Mouse (Mus musculus) forebrain, embryonic 10.5 days (tissue): ENCODE results near the gene Clca3a1. TPM values are rescaled to one million over a fixed set of nuclear protein-coding genes. Genes with fewer than 3 reads are reported as not detected.
"Not testable (repeated sequence)": the region's sequence is repeated elsewhere in the genome, so short reads cannot be mapped to it uniquely, and the experiment has no call there.

Source experiments
- DNase-seq: peaks from one replicate; pipeline ENCODE4 v3.0.0-alpha.2; 2017; ENCODE audit warnings: low spot score; ENCODE audit errors: extremely low spot score
- H3K27ac ChIP-seq: fragments of 300-500 bp; sonication (generic); 2 replicates; pipeline ENCODE4 v1.5.1; 2016; ENCODE audit warnings: mild to moderate bottlenecking
- H3K27me3 ChIP-seq: fragments of 300-500 bp; sonication (generic); 2 replicates; pipeline ENCODE4 v1.6.1; 2016; ENCODE audit warnings: mild to moderate bottlenecking; ENCODE audit not compliant: poor library complexity, severe bottlenecking
- H3K36me3 ChIP-seq: fragments of 300-500 bp; sonication (generic); replicated peaks from 2 replicates; pipeline ENCODE4 v1.6.1; 2016; ENCODE audit warnings: mild to moderate bottlenecking, moderate library complexity
- H3K4me1 ChIP-seq: fragments of 300-500 bp; sonication (generic); 2 replicates; pipeline ENCODE4 v1.6.1; 2016
- H3K4me3 ChIP-seq: fragments of 300-500 bp; sonication (generic); 2 replicates; pipeline ENCODE4 v1.5.1; 2016; ENCODE audit warnings: mild to moderate bottlenecking, moderate library complexity
- H3K9me3 ChIP-seq: fragments of 300-500 bp; sonication (generic); 2 replicates; pipeline ENCODE4 v1.6.1; 2016; ENCODE audit warnings: mild to moderate bottlenecking, moderate library complexity
- WGBS: fragments of 180-500 bp; shearing (Covaris S2); methylation state at CpG from one replicate; pipeline ENCODE4 v1.1.7; 2016; 5-methylcytosine and 5-hydroxymethylcytosine counted together
- polyA plus RNA-seq: library from polyadenylated mRNA; unstranded; fragments of >200 nt; fragmentation: Nextera tagmentation; extraction: Ambion mirVana; gene quantifications from 2 replicates; pipeline ENCODE4 v1.2.1, GENCODE M21; 2016

The Clca3a1 gene
- polyA plus RNA-seq: not detected in 2 replicates

GRCm38 (mm10) chr3:144760592-144761309 lies at the start of gene Clca3a1:
Clca3a1 (minus strand) TSS chr3:144760977.
- no peaks in the 10 kb centered on the region for H3K9me3 ChIP-seq
- no peaks in the 10 kb centered on the region for H3K36me3 ChIP-seq
- no peak within 1 kb of the TSS for H3K4me3 ChIP-seq
- no peaks in the 10 kb centered on the region for H3K27me3 ChIP-seq
- H3K27ac ChIP-seq: no peak within 1 kb of the TSS
- no peak for DNase-seq
- no peaks in the 10 kb centered on the region for H3K4me1 ChIP-seq
- 90% methylated on average over 10 of the region's 11 CpGs for WGBS

- H3K36me3 ChIP-seq, H3K27ac ChIP-seq, H3K27me3 ChIP-seq, H3K9me3 ChIP-seq, DNase-seq, H3K4me3 ChIP-seq, H3K4me1 ChIP-seq: not testable (repeated sequence)
- 89% methylated on average over 16 of the region's 17 CpGs for WGBS
These were observed 47.6 kb upstream of the Clca3a1 start for GRCm38 (mm10) chr3:144808153-144808925.

GRCm38 (mm10) chr3:144806626-144807025 lies 45.8 kb upstream of the Clca3a1 start:
- not testable (repeated sequence) for H3K4me3 ChIP-seq, H3K27me3 ChIP-seq, H3K4me1 ChIP-seq, H3K27ac ChIP-seq, H3K9me3 ChIP-seq, H3K36me3 ChIP-seq, DNase-seq
- 88% methylated on average over 2 of the region's 2 CpGs for WGBS

- DNase-seq: peak; percentile 17
- H3K9me3 ChIP-seq: no peaks in the 10 kb centered on the region; the same call in 1 of the 2 replicates
- H3K4me3 ChIP-seq: no peak overlapping the region
- no peak overlapping the region for H3K27ac ChIP-seq
- 34% methylated on average over 8 of the region's 8 CpGs for WGBS
- no peaks in the 10 kb centered on the region for H3K27me3 ChIP-seq
- no peaks in the 10 kb centered on the region for H3K4me1 ChIP-seq
- H3K36me3 ChIP-seq: no peaks in the 10 kb centered on the region
These were observed 41.1 kb upstream of the Clca3a1 start for GRCm38 (mm10) chr3:144801861-144802260.

- H3K27ac ChIP-seq: no peak overlapping the region
- H3K27me3 ChIP-seq: no peaks in the 10 kb centered on the region
- H3K4me1 ChIP-seq: no peaks in the 10 kb centered on the region
- no peak for DNase-seq
- H3K4me3 ChIP-seq: no peak overlapping the region
- no peaks in the 10 kb centered on the region for H3K36me3 ChIP-seq
- H3K9me3 ChIP-seq: no peaks in the 10 kb centered on the region
- 90% methylated on average over 11 of the region's 11 CpGs for WGBS
These were observed 24.7 kb upstream of the Clca3a1 start for GRCm38 (mm10) chr3:144785181-144786148.

GRCm38 (mm10) chr3:144765161-144765560 lies 4.4 kb upstream of the Clca3a1 start:
- H3K27me3 ChIP-seq: no peaks in the 10 kb centered on the region
- WGBS: 90% methylated on average over 4 of the region's 4 CpGs

GRCm38 (mm10) chr3:144761454-144761853 lies 677 bp upstream of the Clca3a1 start:
- no peak overlapping the region for H3K4me3 ChIP-seq
- no peaks in the 10 kb centered on the region for H3K4me1 ChIP-seq
- no peaks in the 10 kb centered on the region for H3K27me3 ChIP-seq
- DNase-seq: no peak
- 85% methylated on average over 6 of the region's 6 CpGs for WGBS
- H3K27ac ChIP-seq: no peak overlapping the region
- H3K36me3 ChIP-seq: no peaks in the 10 kb centered on the region
- no peaks in the 10 kb centered on the region for H3K9me3 ChIP-seq

More at GRCm38 (mm10) chr3:144765161-144765560, 4.4 kb upstream of the Clca3a1 start:
- H3K4me1 ChIP-seq: no peaks in the 10 kb centered on the region
- H3K4me3 ChIP-seq: no peak overlapping the region
- no peak for DNase-seq
- no peaks in the 10 kb centered on the region for H3K36me3 ChIP-seq
- no peaks in the 10 kb centered on the region for H3K9me3 ChIP-seq
- H3K27ac ChIP-seq: no peak overlapping the region

GRCm38 (mm10) chr3:144759719-144760118 lies 1.1 kb downstream of the Clca3a1 start:
- DNase-seq: no peak
- no peaks in the 10 kb centered on the region for H3K9me3 ChIP-seq
- no peak overlapping the region for H3K27ac ChIP-seq
- H3K4me1 ChIP-seq: no peaks in the 10 kb centered on the region
- H3K27me3 ChIP-seq: no peaks in the 10 kb centered on the region
- H3K4me3 ChIP-seq: no peak overlapping the region
- 91% methylated on average over 3 of the region's 3 CpGs for WGBS
- H3K36me3 ChIP-seq: no peaks in the 10 kb centered on the region

GRCm38 (mm10) chr3:144756103-144756502 lies 4.7 kb downstream of the Clca3a1 start:
- not testable (repeated sequence) for H3K36me3 ChIP-seq, H3K27me3 ChIP-seq, DNase-seq, H3K9me3 ChIP-seq, H3K27ac ChIP-seq, H3K4me3 ChIP-seq, H3K4me1 ChIP-seq
- 88% methylated on average over 8 of the region's 8 CpGs for WGBS

GRCm38 (mm10) chr3:144753120-144753519 lies 7.7 kb downstream of the Clca3a1 start:
- H3K4me3 ChIP-seq: no peak overlapping the region
- no peaks in the 10 kb centered on the region for H3K4me1 ChIP-seq
- no peaks in the 10 kb centered on the region for H3K36me3 ChIP-seq
- DNase-seq: no peak
- H3K27ac ChIP-seq: no peak overlapping the region
- 7% methylated on average over 2 of the region's 2 CpGs for WGBS
- H3K9me3 ChIP-seq: no peaks in the 10 kb centered on the region
- no peaks in the 10 kb centered on the region for H3K27me3 ChIP-seq

GRCm38 (mm10) chr3:144749062-144749963 lies 11.5 kb downstream of the Clca3a1 start:
- WGBS: 86% methylated on average over 20 of the region's 21 CpGs
- not testable (repeated sequence) for DNase-seq, H3K27me3 ChIP-seq, H3K9me3 ChIP-seq, H3K36me3 ChIP-seq, H3K4me1 ChIP-seq, H3K4me3 ChIP-seq, H3K27ac ChIP-seq

GRCm38 (mm10) chr3:144747706-144748105 lies 13.1 kb downstream of the Clca3a1 start:
- 74% methylated on average over 3 of the region's 3 CpGs for WGBS
- not testable (repeated sequence) for H3K36me3 ChIP-seq, H3K9me3 ChIP-seq, H3K4me1 ChIP-seq, H3K4me3 ChIP-seq, H3K27ac ChIP-seq, H3K27me3 ChIP-seq, DNase-seq
